Mouse (Mus musculus): ENCODE measurements around the gene Spsb4.

The Spsb4 gene

DNA sequence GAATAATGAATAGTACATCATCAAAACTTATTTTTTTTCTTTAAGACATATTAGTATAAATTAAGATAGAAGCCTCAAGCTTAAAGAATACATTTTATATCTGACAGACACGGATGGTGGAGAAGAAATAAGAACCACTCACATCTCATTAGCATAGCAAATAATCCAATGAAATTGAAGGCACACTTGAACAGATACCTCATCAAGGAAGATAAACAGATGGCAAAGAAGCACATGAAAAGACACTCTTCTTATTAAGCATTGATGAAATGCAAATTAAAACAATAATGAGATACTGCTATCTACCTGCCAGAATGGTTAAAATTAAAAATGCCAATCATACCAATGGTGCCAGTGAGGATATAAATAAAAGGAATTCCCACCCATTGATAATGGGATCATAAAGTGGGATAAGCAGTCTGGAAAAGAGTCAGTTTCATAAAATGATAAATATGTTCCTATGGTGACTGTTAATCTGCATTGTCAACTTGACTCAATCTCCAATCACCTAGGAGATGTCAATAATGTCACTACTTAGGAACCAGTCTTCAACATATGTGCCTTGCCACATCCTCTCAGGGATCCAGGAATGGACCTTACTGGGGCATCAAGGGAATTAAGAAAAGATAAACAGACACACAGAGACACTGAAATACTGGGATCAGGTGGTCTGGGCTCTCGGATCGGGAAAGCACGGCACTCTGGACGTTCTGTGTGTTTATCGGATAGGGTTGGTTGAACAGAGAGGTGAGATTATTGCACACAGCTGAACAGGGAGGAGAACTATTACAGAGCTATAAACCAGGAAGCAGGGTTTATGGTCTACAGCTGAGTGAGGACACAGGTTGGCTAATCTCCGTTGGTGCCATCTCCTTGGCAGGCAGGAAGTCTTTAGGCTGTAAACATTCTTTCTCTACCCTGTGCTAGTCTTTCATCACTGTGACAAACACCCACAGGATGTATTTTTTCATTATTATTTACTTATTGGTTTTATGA lies 114.0 kb downstream of the Spsb4 start:
- no peak for DNase-seq (ENCODE audit: low spot score in 2 of 2)

DNA sequence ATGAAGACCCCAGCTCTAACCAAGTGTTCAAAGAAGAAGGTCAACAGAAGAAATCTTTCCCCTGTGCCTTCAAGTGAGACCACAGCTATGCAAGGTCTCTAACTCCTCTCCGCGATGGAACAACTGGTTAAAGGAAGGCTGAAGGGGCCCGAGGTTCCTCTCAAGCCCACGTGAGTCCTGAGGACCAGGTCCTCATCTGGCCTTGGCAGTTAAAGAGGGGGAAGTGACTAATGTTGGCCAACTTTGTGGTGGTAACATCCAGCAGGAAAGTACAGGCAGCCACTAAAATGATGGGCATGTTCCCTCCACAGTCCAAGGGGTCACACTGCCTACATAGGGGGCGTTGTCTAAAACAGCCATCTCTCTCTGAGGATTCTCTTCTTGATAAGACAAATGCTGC lies 118.9 kb downstream of the Spsb4 start:
- DNase-seq (ENCODE audit: low spot score in 2 of 2): no peak

DNA sequence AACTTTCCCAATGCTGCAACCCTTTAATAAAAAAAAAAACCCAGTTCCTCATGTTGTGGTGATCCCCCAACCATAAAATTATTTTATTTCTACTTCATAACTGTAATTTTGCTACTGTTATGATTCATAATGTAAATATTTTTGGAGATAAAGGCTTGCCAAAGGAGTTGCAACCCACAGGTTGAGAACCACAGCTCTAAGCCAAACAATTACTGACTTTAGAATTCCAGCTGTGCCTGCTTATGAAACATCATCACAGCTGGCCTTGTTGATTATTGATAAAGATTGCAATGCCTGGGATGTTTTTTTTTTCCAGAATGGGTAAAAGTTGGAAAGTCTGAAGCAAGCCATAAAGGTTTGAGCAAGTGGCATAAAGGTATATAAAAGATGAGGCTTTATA lies 119.6 kb downstream of the Spsb4 start:
- DNase-seq (ENCODE audit: low spot score in 2 of 2): no peak

DNA sequence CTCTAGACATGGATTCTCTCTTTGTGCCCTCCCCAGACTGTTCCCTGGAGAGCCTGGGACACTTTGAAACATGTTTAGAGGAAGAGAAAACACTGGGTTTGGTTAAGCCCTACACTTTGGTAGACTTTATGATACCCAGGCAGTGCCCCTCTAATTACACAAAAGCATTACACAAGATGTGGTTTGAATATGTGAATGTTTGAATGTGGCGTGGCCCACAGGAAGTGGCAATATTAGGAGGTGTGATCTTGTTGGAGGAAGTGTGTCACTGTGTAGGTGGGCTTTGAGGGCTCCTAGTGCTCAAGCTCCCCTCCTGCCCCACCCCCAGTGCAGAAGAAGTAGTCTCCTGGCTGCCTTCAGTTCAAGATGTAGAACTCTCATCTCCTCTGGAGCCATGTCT lies 122.0 kb downstream of the Spsb4 start:
- no peak for DNase-seq (ENCODE audit: low spot score in 2 of 2)

DNA sequence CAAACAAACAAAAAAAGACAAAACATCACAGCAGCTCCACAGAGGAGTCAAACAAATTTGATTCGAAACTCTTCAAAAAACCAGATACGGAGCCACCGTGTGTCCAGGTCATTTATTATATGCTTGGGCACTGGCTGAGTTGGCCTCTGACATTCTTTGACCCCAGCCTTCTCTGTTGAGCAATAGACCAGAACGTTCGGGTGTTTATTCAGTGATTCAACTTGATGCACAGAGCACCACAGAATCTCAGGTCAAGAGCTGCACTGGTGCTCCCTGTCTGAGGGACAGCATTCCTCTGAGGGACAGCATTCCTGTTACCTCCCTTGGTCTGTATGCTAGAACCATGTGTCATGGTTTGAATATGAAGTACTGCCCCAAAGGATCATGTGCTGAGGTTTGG lies 125.1 kb downstream of the Spsb4 start:
- no peak for DNase-seq (ENCODE audit: low spot score in 2 of 2)

All from urinary bladder, postnatal 4 days (tissue).